Mouse (Mus musculus) T-helper 2 cell (primary cell): ENCODE measurements around the gene Barx1.

ENCODE experiments used
- in situ Hi-C: fragments of 300-600 bp; cut with MboI, MseI; formaldehyde crosslinking; loops from one replicate; pipeline ENCODE4 v1.15.1; 2025; ENCODE audit warnings: high pct_unique_total_duplicates

Gene Barx1

GRCm38 (mm10) chr13:48662431-48663143, at the start of gene Barx1:
Gene Barx1 (plus strand): TSS chr13:48662998.
- in situ Hi-C loops: loop anchor here (25.0 kb wide), 1 partner anchor 350 kb away; no protein-coding TSS in a partner anchor

- in situ Hi-C loops: loop anchor here (25.0 kb wide), 1 partner anchor 352 kb away; the partner anchor contains the start of gene Id4
Observed at GRCm38 (mm10) chr13:48614525-48614924, 48.3 kb upstream of the Barx1 start.

- in situ Hi-C loops: loop anchor here (25.0 kb wide), 1 partner anchor 355 kb away; the partner anchor contains the start of gene Id4
Observed at GRCm38 (mm10) chr13:48617774-48618173, 45.0 kb upstream of the Barx1 start.

GRCm38 (mm10) chr13:48618890-48619289, 43.9 kb upstream of the Barx1 start:
- in situ Hi-C loops: loop anchor here (25.0 kb wide), 1 partner anchor 357 kb away; the partner anchor contains the start of gene Id4

- in situ Hi-C loops: loop anchor here (25.0 kb wide), 1 partner anchor 363 kb away; the partner anchor contains the start of gene Id4
Observed at GRCm38 (mm10) chr13:48624968-48625398, 37.8 kb upstream of the Barx1 start.

GRCm38 (mm10) chr13:48625433-48626184, 37.2 kb upstream of the Barx1 start, which contains the start of gene Ptpdc1:
Gene Ptpdc1 (minus strand): TSS chr13:48625664.
- in situ Hi-C loops: no loop called here

GRCm38 (mm10) chr13:48631691-48632090, 31.1 kb upstream of the Barx1 start:
- in situ Hi-C loops: no loop called here

- in situ Hi-C loops: loop anchor here (5.0 kb wide), 1 partner anchor 115 kb away; no protein-coding TSS in a partner anchor
Observed at GRCm38 (mm10) chr13:48637706-48638105, 25.1 kb upstream of the Barx1 start.

- in situ Hi-C loops: loop anchor here (5.0 kb wide), 1 partner anchor 117 kb away; no protein-coding TSS in a partner anchor
Observed at GRCm38 (mm10) chr13:48639570-48639969, 23.2 kb upstream of the Barx1 start.

GRCm38 (mm10) chr13:48643072-48643471, 19.7 kb upstream of the Barx1 start:
- in situ Hi-C loops: no loop called here

- in situ Hi-C loops: no loop called here
Observed at GRCm38 (mm10) chr13:48643991-48644390, 18.8 kb upstream of the Barx1 start.

- in situ Hi-C loops: no loop called here
Observed at GRCm38 (mm10) chr13:48646696-48647095, 16.1 kb upstream of the Barx1 start.

GRCm38 (mm10) chr13:48650615-48651014, 12.2 kb upstream of the Barx1 start:
- in situ Hi-C loops: loop anchor here (5.0 to 25.0 kb wide), 2 partner anchors 77 to 362 kb away; no protein-coding TSS in a partner anchor

GRCm38 (mm10) chr13:48651132-48652065, 11.4 kb upstream of the Barx1 start:
- in situ Hi-C loops: loop anchor here (5.0 to 25.0 kb wide), 2 partner anchors 76 to 361 kb away; no protein-coding TSS in a partner anchor

GRCm38 (mm10) chr13:48653788-48654770, 8.7 kb upstream of the Barx1 start:
- in situ Hi-C loops: loop anchor here (5.0 to 25.0 kb wide), 2 partner anchors 73 to 358 kb away; no protein-coding TSS in a partner anchor

- in situ Hi-C loops: loop anchor here (25.0 kb wide), 1 partner anchor 357 kb away; no protein-coding TSS in a partner anchor
Observed at GRCm38 (mm10) chr13:48655637-48656036, 7.2 kb upstream of the Barx1 start.

GRCm38 (mm10) chr13:48657791-48658190, 5.0 kb upstream of the Barx1 start:
- in situ Hi-C loops: loop anchor here (25.0 kb wide), 1 partner anchor 355 kb away; no protein-coding TSS in a partner anchor

- in situ Hi-C loops: loop anchor here (25.0 kb wide), 1 partner anchor 354 kb away; no protein-coding TSS in a partner anchor
Observed at GRCm38 (mm10) chr13:48658588-48659253, 4.1 kb upstream of the Barx1 start.
